Mouse (Mus musculus) stomach, embryonic 16.5 days (tissue): ENCODE measurements around the gene Smim1. TPM values are rescaled to one million over a fixed set of nuclear protein-coding genes. Genes with fewer than 3 reads are reported as not detected.

ENCODE experiments used
- ATAC-seq: fragments of 200-750 bp; cut with Nextera tagmentation; 2 replicates; pipeline ENCODE4 v1.8.0; 2017; ENCODE audit warnings: moderate number of reproducible peaks, moderate TSS enrichment; ENCODE audit not compliant: insufficient read depth, low FRiP score
- H3K27ac ChIP-seq: fragments of 300-500 bp; sonication (generic); 2 replicates; pipeline ENCODE4 v1.5.1; 2014; ENCODE audit warnings: low read length
- H3K27me3 ChIP-seq: fragments of 300-500 bp; sonication (generic); 2 replicates; pipeline ENCODE4 v1.6.1; 2014; ENCODE audit warnings: low read length, control low read depth, mixed read lengths; ENCODE audit not compliant: control insufficient read depth, insufficient read depth
- H3K36me3 ChIP-seq: fragments of 300-500 bp; sonication (generic); 2 replicates; pipeline ENCODE4 v1.6.1; 2014; ENCODE audit warnings: low read length; ENCODE audit not compliant: control insufficient read depth, insufficient read depth
- H3K4me1 ChIP-seq: fragments of 300-500 bp; sonication (generic); 2 replicates; pipeline ENCODE4 v1.6.1; 2014; ENCODE audit warnings: low read length, control low read depth, mixed read lengths; ENCODE audit not compliant: control insufficient read depth, insufficient read depth
- H3K4me2 ChIP-seq: fragments of 300-500 bp; sonication (generic); 2 replicates; pipeline ENCODE4 v1.6.1; 2014; ENCODE audit warnings: low read depth, low read length, mixed read lengths
- H3K4me3 ChIP-seq: fragments of 300-500 bp; sonication (generic); replicated peaks from 2 replicates; pipeline ENCODE4 v1.5.1; 2014; ENCODE audit warnings: mild to moderate bottlenecking, low read length
- H3K9ac ChIP-seq: fragments of 300-500 bp; sonication (generic); 2 replicates; pipeline ENCODE4 v1.6.1; 2014; ENCODE audit warnings: low read length
- H3K9me3 ChIP-seq: fragments of 300-500 bp; sonication (generic); replicated peaks from 2 replicates; pipeline ENCODE4 v1.6.1; 2016; ENCODE audit warnings: low read length, control low read depth; ENCODE audit not compliant: control insufficient read depth
- WGBS: fragments of 180-500 bp; shearing (Covaris S2); extraction: QIAGEN DNeasy Blood & Tissue Kit; methylation state at CpG from one replicate; pipeline ENCODE4 v1.1.7; 2014; 5-methylcytosine and 5-hydroxymethylcytosine counted together
- polyA plus RNA-seq: library from polyadenylated mRNA; unstranded; fragments of >200 nt; fragmentation: Nextera tagmentation; extraction: Ambion mirVana; gene quantifications from 2 replicates; pipeline ENCODE4 v1.2.1, GENCODE M21; 2015

Smim1 gene
- polyA plus RNA-seq, 1 experiment from 2014 or later: 63.0 TPM

GRCm38 (mm10) chr4:154023754-154024601 is 2.1 kb downstream of the Smim1 start:
- Histone ChIP-seq H3K4me1 (peaks cover 39% of the 10 kb centered on the region), H3K36me3 (0 out of 2 replicates have a peak, but pooled peaks cover 15% of the 10 kb centered on the region), H3K27ac (peak overlapping the region; percentile 21), H3K9me3 (no peaks in the 10 kb centered on the region), H3K4me2 (peak overlapping the region; percentile 81), H3K9ac (peak overlapping the region; percentile 77), H3K27me3 (no peaks in the 10 kb centered on the region), H3K4me3 (peak overlapping the region; percentile 65; the same call in 1 of the 2 replicates)
- 8% methylated on average over 8 of the region's 8 CpGs for WGBS
- ATAC-seq: peak; percentile 30

GRCm38 (mm10) chr4:154022844-154023243 is 3.2 kb downstream of the Smim1 start:
- no peak overlapping the region; the same call in 1 of the 2 replicates for H3K9ac ChIP-seq
- ATAC-seq: no peak
- H3K27ac ChIP-seq: peak overlapping the region; percentile 55; the same call in 1 of the 2 replicates
- no peaks in the 10 kb centered on the region for H3K27me3 ChIP-seq
- 42% methylated on average over 4 of the region's 4 CpGs for WGBS
- H3K4me1 ChIP-seq: peaks cover 39% of the 10 kb centered on the region
- no peaks in the 10 kb centered on the region for H3K9me3 ChIP-seq
- H3K36me3 ChIP-seq: 0 out of 2 replicates have a peak, but pooled peaks cover 15% of the 10 kb centered on the region
- no peak overlapping the region for H3K4me2 ChIP-seq
- no peak overlapping the region for H3K4me3 ChIP-seq

GRCm38 (mm10) chr4:154022407-154022806 is 3.6 kb downstream of the Smim1 start:
- Histone ChIP-seq H3K36me3 (0 out of 2 replicates have a peak, but pooled peaks cover 15% of the 10 kb centered on the region), H3K9me3 (no peaks in the 10 kb centered on the region), H3K4me3 (no peak overlapping the region), H3K9ac (no peak overlapping the region; the same call in 1 of the 2 replicates), H3K4me1 (peaks cover 39% of the 10 kb centered on the region), H3K27ac (peak overlapping the region; percentile 55; the same call in 1 of the 2 replicates), H3K4me2 (no peak overlapping the region), H3K27me3 (no peaks in the 10 kb centered on the region)
- ATAC-seq: no peak
- 67% methylated on average over 4 of the region's 4 CpGs for WGBS

GRCm38 (mm10) chr4:154021432-154021831 is 4.6 kb downstream of the Smim1 start:
- H3K4me1 ChIP-seq: peaks cover 34% of the 10 kb centered on the region
- H3K4me3 ChIP-seq: no peak overlapping the region
- H3K27me3 ChIP-seq: no peaks in the 10 kb centered on the region
- H3K4me2 ChIP-seq: no peak overlapping the region
- 87% methylated on average over 9 of the region's 9 CpGs for WGBS
- 0 out of 2 replicates have a peak, but pooled peaks cover 15% of the 10 kb centered on the region for H3K36me3 ChIP-seq
- H3K9me3 ChIP-seq: no peaks in the 10 kb centered on the region
- ATAC-seq: no peak
- no peak overlapping the region for H3K27ac ChIP-seq
- H3K9ac ChIP-seq: no peak overlapping the region

GRCm38 (mm10) chr4:154019571-154019970 is 6.5 kb downstream of the Smim1 start:
- Histone ChIP-seq H3K36me3 (0 out of 2 replicates have a peak, but pooled peaks cover 15% of the 10 kb centered on the region), H3K4me1 (peaks cover 23% of the 10 kb centered on the region)
- ATAC-seq: no peak

GRCm38 (mm10) chr4:154015476-154015875 is 10.6 kb downstream of the Smim1 start:
- no peaks in the 10 kb centered on the region for H3K27me3 ChIP-seq
- ATAC-seq: no peak
- H3K4me3 ChIP-seq: no peak overlapping the region
- 0 out of 2 replicates have a peak, but pooled peaks cover 6% of the 10 kb centered on the region for H3K36me3 ChIP-seq
- H3K27ac ChIP-seq: no peak overlapping the region
- H3K9me3 ChIP-seq: no peaks in the 10 kb centered on the region
- H3K9ac ChIP-seq: no peak overlapping the region
- H3K4me2 ChIP-seq: no peak overlapping the region
- H3K4me1 ChIP-seq: peaks cover 14% of the 10 kb centered on the region
- 95% methylated on average over 11 of the region's 11 CpGs for WGBS

More at GRCm38 (mm10) chr4:154019571-154019970, 6.5 kb downstream of the Smim1 start:
- Histone ChIP-seq H3K4me3 (no peak overlapping the region), H3K4me2 (no peak overlapping the region), H3K9me3 (no peaks in the 10 kb centered on the region), H3K9ac (no peak overlapping the region), H3K27ac (no peak overlapping the region), H3K27me3 (no peaks in the 10 kb centered on the region)
- 71% methylated on average over 7 of the region's 7 CpGs for WGBS

- WGBS: 2% methylated on average over 55 of the region's 55 CpGs
- Histone ChIP-seq H3K4me2 (peak overlapping the region; percentile 64), H3K4me1 (peaks cover 14% of the 10 kb centered on the region), H3K9me3 (no peaks in the 10 kb centered on the region), H3K4me3 (peak overlapping the region; percentile 98), H3K9ac (peak overlapping the region; percentile 97), H3K27ac (peak overlapping the region; percentile 15), H3K27me3 (no peaks in the 10 kb centered on the region), H3K36me3 (0 out of 2 replicates have a peak, but pooled peaks cover 3% of the 10 kb centered on the region)
- no peak for ATAC-seq
Observed at GRCm38 (mm10) chr4:154012132-154012882, 13.7 kb downstream of the Smim1 start.

GRCm38 (mm10) chr4:154011646-154012089 is 14.4 kb downstream of the Smim1 start, which contains the start of gene Lrrc47:
TSS of gene Lrrc47 (plus strand) at chr4:154011731.
- H3K27ac ChIP-seq: peak within 1 kb of the TSS; percentile 15
- H3K4me3 ChIP-seq: peak within 1 kb of the TSS; percentile 98
- peaks cover 14% of the 10 kb centered on the region for H3K4me1 ChIP-seq
- ATAC-seq: peak; percentile 94
- H3K36me3 ChIP-seq: 0 out of 2 replicates have a peak, but pooled peaks cover 3% of the 10 kb centered on the region
- peak within 1 kb of the TSS; percentile 75 for H3K4me2 ChIP-seq
- peak within 1 kb of the TSS; percentile 97 for H3K9ac ChIP-seq
- under 1% methylated on average over 59 of the region's 59 CpGs for WGBS
- H3K27me3 ChIP-seq: no peaks in the 10 kb centered on the region
- no peaks in the 10 kb centered on the region for H3K9me3 ChIP-seq
